Mouse (Mus musculus) brain, embryonic 14.5 days (tissue): ENCODE data around the gene Srsf5.

Source experiments
- CTCF ChIP-seq: fragments of 200-500 bp; IDR thresholded peaks from 2 replicates; pipeline ENCODE4 v1.5.1; 2012; ENCODE audit warnings: inconsistent platforms, mild to moderate bottlenecking, moderate library complexity, borderline replicate concordance; ENCODE audit not compliant: insufficient read depth, insufficient read length; ENCODE audit errors: extremely low read depth
- POLR2A ChIP-seq: fragments of 200-500 bp; IDR thresholded peaks from 2 replicates; pipeline ENCODE4 v1.6.1; 2012; ENCODE audit warnings: mild to moderate bottlenecking, inconsistent platforms, borderline replicate concordance; ENCODE audit not compliant: poor library complexity, insufficient read depth, insufficient read length, severe bottlenecking; ENCODE audit errors: extremely low read depth

DNA sequence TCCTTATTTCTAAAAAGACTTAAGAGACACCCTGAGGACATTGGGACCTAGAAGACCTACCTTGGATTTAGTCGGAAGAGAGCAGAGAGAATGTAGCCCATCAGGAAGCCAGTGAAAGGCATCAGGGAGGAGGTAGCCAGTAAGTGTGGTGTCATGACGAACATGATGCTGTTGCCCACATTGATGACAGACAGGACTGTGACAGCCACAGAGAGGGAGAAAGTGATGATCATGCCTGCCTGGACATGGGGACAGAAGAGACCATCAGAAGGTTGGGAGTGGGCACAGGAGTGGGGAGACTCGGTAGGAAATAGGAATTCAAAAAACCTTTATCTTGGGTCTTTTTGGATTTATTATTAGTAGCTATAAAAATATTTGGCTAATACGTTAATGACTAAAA lies 12.7 kb downstream of the Srsf5 start:
- no peak for TF ChIP-seq CTCF
- no peak for TF ChIP-seq POLR2A
